Mouse (Mus musculus): ENCODE measurements around the gene St3gal6. TPM values are rescaled to one million over a fixed set of nuclear protein-coding genes. Genes with fewer than 3 reads are reported as not detected.
"Not testable (repeated sequence)": the region's sequence is repeated elsewhere in the genome, so short reads cannot be mapped to it uniquely, and the experiment has no call there.

The St3gal6 gene
- polyA plus RNA-seq, 1 experiment from 2014 or later, result 15.0 TPM

DNA sequence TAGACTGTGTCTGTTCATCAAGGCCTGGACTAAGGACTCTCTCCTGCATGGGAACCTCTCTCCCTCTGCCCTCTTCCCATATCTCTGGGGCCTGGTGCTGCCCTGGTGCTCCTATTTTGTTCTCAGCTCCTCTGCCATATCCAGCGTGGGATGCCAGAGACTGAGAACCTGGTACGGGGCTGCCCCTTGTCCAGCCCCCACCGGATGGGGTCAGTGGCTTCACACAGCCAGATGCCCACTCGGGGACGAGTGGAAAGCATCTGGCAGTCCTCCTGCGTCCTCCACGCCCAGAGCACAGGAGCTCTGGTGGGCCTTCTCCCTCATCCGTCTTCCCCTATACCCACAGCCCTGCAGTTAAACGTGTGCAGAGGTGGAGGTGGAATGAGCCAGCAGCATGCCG is 63.7 kb downstream of the St3gal6 start:
- H3K9me3 ChIP-seq (ENCODE audit: control insufficient read depth, low read length), result no peaks in the 10 kb centered on the region
- no peak overlapping the region for H3K27ac ChIP-seq (ENCODE audit: low read depth)
- ATAC-seq (replicated peaks; ENCODE audit: low FRiP score, low TSS enrichment, low read depth) (no peak), DNase-seq (ENCODE audit: low spot score) (no peak)
- no peaks in the 10 kb centered on the region for H3K27me3 ChIP-seq (replicated peaks; ENCODE audit: control insufficient read depth, insufficient read depth, low read length)
- no peak overlapping the region for H3K4me2 ChIP-seq (ENCODE audit: low read length)
- no peak overlapping the region for H3K9ac ChIP-seq (ENCODE audit: low read length)
- WGBS, result 66% methylated on average over 10 of the region's 10 CpGs
- H3K4me1 ChIP-seq (replicated peaks; ENCODE audit: control insufficient read depth, insufficient read depth, low read length), result no peaks in the 10 kb centered on the region
- H3K36me3 ChIP-seq (ENCODE audit: control insufficient read depth, insufficient read depth, low read length), result peaks cover 61% of the 10 kb centered on the region
- H3K4me3 ChIP-seq (ENCODE audit: low read depth, low read length), result no peak overlapping the region

DNA sequence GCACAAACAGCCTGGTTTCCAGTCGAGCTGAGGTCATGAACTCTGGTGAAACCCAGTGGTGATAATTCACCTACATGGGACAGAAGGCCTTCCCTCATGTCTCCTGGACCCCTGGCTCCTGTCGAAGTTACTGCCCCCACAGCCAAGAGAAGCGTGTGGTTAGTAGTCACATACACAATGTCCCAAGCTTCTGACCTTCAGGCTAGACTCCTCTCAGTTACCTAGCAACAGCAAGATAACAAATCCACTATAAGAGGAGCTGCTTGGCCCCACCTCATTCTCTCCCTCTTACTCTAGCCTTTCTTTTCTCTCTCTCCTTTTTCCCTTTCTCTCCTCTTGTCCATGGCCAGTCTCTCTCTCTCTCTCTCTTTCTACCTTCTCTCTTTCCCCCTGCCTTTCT is 64.1 kb downstream of the St3gal6 start:
- H3K4me3 ChIP-seq (ENCODE audit: low read depth, low read length); DNase-seq (ENCODE audit: low spot score); H3K4me1 ChIP-seq (replicated peaks; ENCODE audit: control insufficient read depth, insufficient read depth, low read length); H3K27ac ChIP-seq (ENCODE audit: low read depth); H3K9ac ChIP-seq (ENCODE audit: low read length); ATAC-seq (replicated peaks; ENCODE audit: low FRiP score, low TSS enrichment, low read depth); H3K9me3 ChIP-seq (ENCODE audit: control insufficient read depth, low read length); H3K4me2 ChIP-seq (ENCODE audit: low read length); H3K27me3 ChIP-seq (replicated peaks; ENCODE audit: control insufficient read depth, insufficient read depth, low read length): not testable (repeated sequence)
- WGBS, result 19% methylated on average over 3 of the region's 3 CpGs
- peaks cover 60% of the 10 kb centered on the region for H3K36me3 ChIP-seq (ENCODE audit: control insufficient read depth, insufficient read depth, low read length)

DNA sequence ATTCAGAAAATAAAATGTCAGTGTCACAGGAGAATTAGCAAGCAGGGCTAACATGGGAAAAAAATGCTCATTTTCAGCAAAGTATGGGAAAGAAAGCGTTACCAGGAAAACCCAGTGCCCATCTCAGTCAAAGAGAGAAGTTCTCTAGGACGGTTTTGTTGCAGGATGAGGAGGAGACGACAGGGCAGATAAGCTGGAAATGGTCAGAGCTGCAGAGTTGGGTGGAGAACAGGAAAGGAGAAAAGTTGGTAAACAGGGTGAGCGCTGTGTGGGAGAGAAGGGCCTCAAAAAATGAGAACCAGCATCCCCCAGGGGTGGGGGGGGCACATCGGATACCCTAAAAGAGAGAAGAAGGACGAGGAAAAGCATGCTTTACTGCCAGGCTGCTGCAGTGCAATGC is 67.1 kb downstream of the St3gal6 start:
- Histone ChIP-seq H3K4me1 (replicated peaks; ENCODE audit: control insufficient read depth, insufficient read depth, low read length) (no peaks in the 10 kb centered on the region), H3K27ac (ENCODE audit: low read depth) (no peak overlapping the region), H3K4me3 (ENCODE audit: low read depth, low read length) (no peak overlapping the region), H3K9ac (ENCODE audit: low read length) (no peak overlapping the region), H3K9me3 (ENCODE audit: control insufficient read depth, low read length) (no peaks in the 10 kb centered on the region), H3K4me2 (ENCODE audit: low read length) (no peak overlapping the region), H3K27me3 (replicated peaks; ENCODE audit: control insufficient read depth, insufficient read depth, low read length) (no peaks in the 10 kb centered on the region), H3K36me3 (ENCODE audit: control insufficient read depth, insufficient read depth, low read length) (peaks cover 46% of the 10 kb centered on the region)
- WGBS, result 71% methylated on average over 6 of the region's 6 CpGs
- no peak for ATAC-seq (replicated peaks; ENCODE audit: low FRiP score, low TSS enrichment, low read depth)
- no peak for DNase-seq (ENCODE audit: low spot score)

DNA sequence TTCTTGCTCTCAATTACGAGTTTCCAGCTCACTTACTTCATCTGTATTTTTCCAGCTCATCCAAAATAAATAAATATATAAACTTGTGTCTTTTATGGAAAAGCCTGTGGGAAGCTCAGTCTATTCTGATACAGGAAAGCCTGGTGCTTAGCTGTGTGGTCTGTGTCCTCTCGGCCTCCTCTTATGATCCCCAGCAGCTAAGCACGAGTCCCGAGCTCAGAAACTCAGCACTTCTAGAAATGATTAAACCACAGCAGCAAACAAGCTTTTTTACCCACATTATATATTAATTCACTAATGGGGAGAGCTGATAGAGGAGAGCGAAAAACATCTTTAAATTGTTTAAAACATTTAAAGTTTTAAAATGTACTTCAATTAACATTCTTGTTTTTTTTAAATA is 67.6 kb downstream of the St3gal6 start:
- 79% methylated on average over 5 of the region's 5 CpGs for WGBS
- Histone ChIP-seq H3K4me1 (replicated peaks; ENCODE audit: control insufficient read depth, insufficient read depth, low read length) (no peaks in the 10 kb centered on the region), H3K36me3 (ENCODE audit: control insufficient read depth, insufficient read depth, low read length) (peaks cover 48% of the 10 kb centered on the region), H3K4me3 (ENCODE audit: low read depth, low read length) (no peak overlapping the region), H3K9me3 (ENCODE audit: control insufficient read depth, low read length) (no peaks in the 10 kb centered on the region), H3K27me3 (replicated peaks; ENCODE audit: control insufficient read depth, insufficient read depth, low read length) (no peaks in the 10 kb centered on the region), H3K9ac (ENCODE audit: low read length) (no peak overlapping the region), H3K27ac (ENCODE audit: low read depth) (no peak overlapping the region), H3K4me2 (ENCODE audit: low read length) (no peak overlapping the region)
- DNase-seq (ENCODE audit: low spot score) (no peak), ATAC-seq (replicated peaks; ENCODE audit: low FRiP score, low TSS enrichment, low read depth) (no peak)

DNA sequence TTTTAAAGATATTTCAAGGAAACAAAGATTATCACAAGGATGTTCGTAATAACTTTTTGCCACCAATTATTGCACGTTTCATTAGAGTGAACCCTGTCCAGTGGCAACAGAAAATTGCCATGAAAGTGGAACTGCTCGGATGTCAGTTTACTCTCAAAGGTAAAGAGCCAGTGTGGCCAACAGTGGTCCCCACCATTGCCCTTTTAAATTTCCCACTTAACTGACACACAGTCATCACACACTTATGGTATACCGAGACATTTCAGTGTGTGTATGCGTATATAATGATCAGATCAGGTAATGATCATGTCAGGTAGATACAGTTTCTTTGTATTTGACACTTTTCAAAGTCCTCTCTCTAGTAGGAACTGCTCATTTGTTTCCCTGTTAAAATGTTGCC is 68.9 kb downstream of the St3gal6 start:
- Histone ChIP-seq H3K4me3 (ENCODE audit: low read depth, low read length) (no peak overlapping the region), H3K9ac (ENCODE audit: low read length) (no peak overlapping the region), H3K9me3 (ENCODE audit: control insufficient read depth, low read length) (no peaks in the 10 kb centered on the region), H3K27ac (ENCODE audit: low read depth) (no peak overlapping the region), H3K36me3 (ENCODE audit: control insufficient read depth, insufficient read depth, low read length) (peaks cover 50% of the 10 kb centered on the region), H3K4me2 (ENCODE audit: low read length) (no peak overlapping the region), H3K27me3 (replicated peaks; ENCODE audit: control insufficient read depth, insufficient read depth, low read length) (no peaks in the 10 kb centered on the region), H3K4me1 (replicated peaks; ENCODE audit: control insufficient read depth, insufficient read depth, low read length) (no peaks in the 10 kb centered on the region)
- WGBS, result 90% methylated on average over 5 of the region's 5 CpGs
- ATAC-seq (replicated peaks; ENCODE audit: low FRiP score, low TSS enrichment, low read depth), result no peak
- DNase-seq (ENCODE audit: low spot score), result peak; percentile 29

DNA sequence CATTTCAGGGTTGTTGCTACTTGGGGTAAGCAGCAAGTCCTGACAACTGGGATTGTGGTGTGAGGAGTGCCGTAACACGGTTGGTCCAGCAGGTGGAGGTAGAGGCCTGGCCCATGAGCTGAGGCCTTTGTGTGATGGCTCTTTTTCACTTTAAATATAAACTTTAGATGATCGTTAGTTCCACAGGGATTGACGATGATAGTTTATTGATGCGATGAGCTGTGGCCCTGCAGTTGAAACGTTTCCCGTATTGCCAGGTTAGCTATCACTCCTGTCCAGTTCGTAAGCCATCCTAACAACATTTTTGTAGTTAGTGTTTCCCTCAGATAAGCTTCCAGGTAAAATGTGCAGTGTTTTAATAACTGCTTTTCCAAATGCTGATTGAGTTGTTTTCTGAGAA is 69.4 kb downstream of the St3gal6 start:
- DNase-seq (ENCODE audit: low spot score) (peak; percentile 80), ATAC-seq (replicated peaks; ENCODE audit: low FRiP score, low TSS enrichment, low read depth) (peak; percentile 71; the same call in 1 of the 2 replicates)
- Histone ChIP-seq H3K36me3 (ENCODE audit: control insufficient read depth, insufficient read depth, low read length) (peaks cover 55% of the 10 kb centered on the region), H3K4me1 (replicated peaks; ENCODE audit: control insufficient read depth, insufficient read depth, low read length) (no peaks in the 10 kb centered on the region), H3K9me3 (ENCODE audit: control insufficient read depth, low read length) (no peaks in the 10 kb centered on the region), H3K4me2 (ENCODE audit: low read length) (no peak overlapping the region), H3K27ac (ENCODE audit: low read depth) (no peak overlapping the region), H3K27me3 (replicated peaks; ENCODE audit: control insufficient read depth, insufficient read depth, low read length) (no peaks in the 10 kb centered on the region), H3K4me3 (ENCODE audit: low read depth, low read length) (no peak overlapping the region), H3K9ac (ENCODE audit: low read length) (no peak overlapping the region)
- 55% methylated on average over 8 of the region's 8 CpGs for WGBS

DNA sequence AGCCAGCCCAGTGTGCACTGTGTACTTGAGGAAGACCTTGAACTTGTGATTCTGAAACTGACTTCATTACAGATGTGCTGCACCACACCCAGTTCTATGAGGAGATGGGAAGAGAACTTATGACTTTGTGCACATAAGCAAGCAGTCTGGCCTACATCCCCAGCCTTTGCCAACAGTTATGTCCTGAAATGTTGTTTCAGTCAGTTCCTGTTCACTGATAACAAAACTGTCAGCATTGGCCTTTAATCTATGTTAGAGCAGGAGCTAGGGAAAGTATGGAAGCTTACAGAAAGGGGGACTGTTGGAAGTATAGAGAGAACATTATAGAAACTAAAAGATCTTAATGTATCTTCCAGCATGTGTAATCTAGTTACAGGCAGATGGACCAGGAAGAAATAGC is 70.2 kb downstream of the St3gal6 start:
- Histone ChIP-seq H3K4me2 (ENCODE audit: low read length) (no peak overlapping the region), H3K36me3 (ENCODE audit: control insufficient read depth, insufficient read depth, low read length) (peaks cover 55% of the 10 kb centered on the region), H3K27me3 (replicated peaks; ENCODE audit: control insufficient read depth, insufficient read depth, low read length) (no peaks in the 10 kb centered on the region), H3K27ac (ENCODE audit: low read depth) (no peak overlapping the region), H3K9ac (ENCODE audit: low read length) (no peak overlapping the region), H3K9me3 (ENCODE audit: control insufficient read depth, low read length) (no peaks in the 10 kb centered on the region), H3K4me3 (ENCODE audit: low read depth, low read length) (no peak overlapping the region), H3K4me1 (replicated peaks; ENCODE audit: control insufficient read depth, insufficient read depth, low read length) (no peaks in the 10 kb centered on the region)
- ATAC-seq (replicated peaks; ENCODE audit: low FRiP score, low TSS enrichment, low read depth) (no peak), DNase-seq (ENCODE audit: low spot score) (no peak)

DNA sequence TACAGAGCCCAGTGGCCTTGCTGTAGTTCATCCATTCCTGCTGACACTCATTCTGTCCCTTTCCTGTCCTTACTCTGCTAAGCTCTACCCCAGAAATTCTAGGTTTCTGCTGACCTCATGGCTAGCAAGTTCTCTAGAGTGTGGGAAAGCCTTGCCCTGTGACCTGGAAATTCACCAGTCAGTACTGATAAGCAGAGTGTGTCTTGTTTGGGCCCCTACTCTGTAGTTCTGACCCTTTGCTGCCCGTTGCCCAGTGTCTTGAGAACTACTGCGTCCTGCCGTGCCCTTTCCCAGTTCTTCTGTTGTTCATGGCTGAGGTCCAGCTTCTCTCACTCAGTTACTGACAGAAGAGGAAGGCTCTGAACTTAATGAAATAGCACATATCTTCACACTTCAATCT is 70.9 kb downstream of the St3gal6 start:
- no peak for ATAC-seq (replicated peaks; ENCODE audit: low FRiP score, low TSS enrichment, low read depth)
- Histone ChIP-seq H3K9me3 (ENCODE audit: control insufficient read depth, low read length) (no peaks in the 10 kb centered on the region), H3K9ac (ENCODE audit: low read length) (no peak overlapping the region), H3K4me3 (ENCODE audit: low read depth, low read length) (no peak overlapping the region), H3K4me2 (ENCODE audit: low read length) (no peak overlapping the region), H3K36me3 (ENCODE audit: control insufficient read depth, insufficient read depth, low read length) (peaks cover 51% of the 10 kb centered on the region), H3K4me1 (replicated peaks; ENCODE audit: control insufficient read depth, insufficient read depth, low read length) (no peaks in the 10 kb centered on the region), H3K27me3 (replicated peaks; ENCODE audit: control insufficient read depth, insufficient read depth, low read length) (no peaks in the 10 kb centered on the region), H3K27ac (ENCODE audit: low read depth) (no peak overlapping the region)
- no peak for DNase-seq (ENCODE audit: low spot score)
- 76% methylated on average over 3 of the region's 3 CpGs for WGBS

DNA sequence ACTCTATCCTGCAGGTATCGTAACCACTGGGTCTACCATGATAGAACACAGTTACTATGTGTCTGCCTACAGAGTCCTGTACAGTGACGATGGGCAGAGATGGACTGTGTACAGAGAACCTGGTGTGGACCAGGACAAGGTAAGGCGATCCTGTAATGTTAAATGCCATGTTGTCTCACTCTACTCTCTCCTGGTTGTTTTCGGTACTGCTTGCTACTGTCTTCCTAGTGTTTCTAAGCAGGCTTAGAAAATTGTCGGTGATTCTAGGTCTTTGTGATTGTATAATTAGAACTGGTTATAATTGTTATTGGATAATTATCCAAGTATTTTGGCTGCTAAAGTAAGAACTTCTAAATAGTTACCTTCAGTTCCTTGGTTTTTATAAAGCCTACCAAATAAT is 72.4 kb downstream of the St3gal6 start:
- no peak for DNase-seq (ENCODE audit: low spot score)
- no peak overlapping the region for H3K4me2 ChIP-seq (ENCODE audit: low read length)
- no peaks in the 10 kb centered on the region for H3K9me3 ChIP-seq (ENCODE audit: control insufficient read depth, low read length)
- H3K4me1 ChIP-seq (replicated peaks; ENCODE audit: control insufficient read depth, insufficient read depth, low read length), result no peaks in the 10 kb centered on the region
- H3K27me3 ChIP-seq (replicated peaks; ENCODE audit: control insufficient read depth, insufficient read depth, low read length), result no peaks in the 10 kb centered on the region
- H3K27ac ChIP-seq (ENCODE audit: low read depth), result no peak overlapping the region
- WGBS, result 97% methylated on average over 5 of the region's 5 CpGs
- H3K4me3 ChIP-seq (ENCODE audit: low read depth, low read length), result no peak overlapping the region
- H3K9ac ChIP-seq (ENCODE audit: low read length), result no peak overlapping the region
- ATAC-seq (replicated peaks; ENCODE audit: low FRiP score, low TSS enrichment, low read depth), result no peak
- peaks cover 48% of the 10 kb centered on the region for H3K36me3 ChIP-seq (ENCODE audit: control insufficient read depth, insufficient read depth, low read length)

All from intestine, embryonic 14.5 days (tissue).